Mouse (Mus musculus): ENCODE measurements around the gene Dut. TPM values are rescaled to one million over a fixed set of nuclear protein-coding genes. Genes with fewer than 3 reads are reported as not detected.

The Dut gene
- total RNA-seq, 1 experiment from 2014 or later = 17.1 TPM

GRCm38 (mm10) chr2:125293969-125294491, 47.0 kb downstream of the Dut start:
- ATAC-seq (ENCODE audit: extremely low read depth, insufficient number of reproducible peaks, low FRiP score, poor library complexity, severe bottlenecking) = no peak

GRCm38 (mm10) chr2:125295526-125295925, 48.5 kb downstream of the Dut start:
- ATAC-seq (ENCODE audit: extremely low read depth, insufficient number of reproducible peaks, low FRiP score, poor library complexity, severe bottlenecking) = no peak

- ATAC-seq (ENCODE audit: extremely low read depth, insufficient number of reproducible peaks, low FRiP score, poor library complexity, severe bottlenecking) = no peak
These were observed 51.9 kb downstream of the Dut start for GRCm38 (mm10) chr2:125298841-125299240.

GRCm38 (mm10) chr2:125301877-125302624, 55.1 kb downstream of the Dut start:
- no peak for ATAC-seq (ENCODE audit: extremely low read depth, insufficient number of reproducible peaks, low FRiP score, poor library complexity, severe bottlenecking)

GRCm38 (mm10) chr2:125302625-125302924, 55.6 kb downstream of the Dut start:
- ATAC-seq (ENCODE audit: extremely low read depth, insufficient number of reproducible peaks, low FRiP score, poor library complexity, severe bottlenecking) = no peak

GRCm38 (mm10) chr2:125303764-125304384, 56.9 kb downstream of the Dut start:
- no peak for ATAC-seq (ENCODE audit: extremely low read depth, insufficient number of reproducible peaks, low FRiP score, poor library complexity, severe bottlenecking)

GRCm38 (mm10) chr2:125304746-125305145, 57.8 kb downstream of the Dut start:
- no peak for ATAC-seq (ENCODE audit: extremely low read depth, insufficient number of reproducible peaks, low FRiP score, poor library complexity, severe bottlenecking)

GRCm38 (mm10) chr2:125305671-125306070, 58.7 kb downstream of the Dut start:
- ATAC-seq (ENCODE audit: extremely low read depth, insufficient number of reproducible peaks, low FRiP score, poor library complexity, severe bottlenecking) = no peak

Other genes starting within 250 kb of the Dut start
- 0.58 and 0.61 TPM in 2 replicates for gene Slc24a5, start 179.1 kb upstream of the Dut start, total RNA-seq (2017)
- 37.9 and 39.4 TPM in 2 replicates for gene Myef2, start 123.5 kb upstream of the Dut start, total RNA-seq (2017)
- not detected in 2 replicates for gene Ctxn2, start 110.5 kb upstream of the Dut start, total RNA-seq (2017)
- gene Slc12a1, start 94.7 kb upstream of the Dut start, total RNA-seq (2017) = not detected in 2 replicates

Data from neutrophil, adult 5-6 weeks (primary cell).